Mouse (Mus musculus): ENCODE measurements around the gene Sox1.

The Sox1 gene

DNA sequence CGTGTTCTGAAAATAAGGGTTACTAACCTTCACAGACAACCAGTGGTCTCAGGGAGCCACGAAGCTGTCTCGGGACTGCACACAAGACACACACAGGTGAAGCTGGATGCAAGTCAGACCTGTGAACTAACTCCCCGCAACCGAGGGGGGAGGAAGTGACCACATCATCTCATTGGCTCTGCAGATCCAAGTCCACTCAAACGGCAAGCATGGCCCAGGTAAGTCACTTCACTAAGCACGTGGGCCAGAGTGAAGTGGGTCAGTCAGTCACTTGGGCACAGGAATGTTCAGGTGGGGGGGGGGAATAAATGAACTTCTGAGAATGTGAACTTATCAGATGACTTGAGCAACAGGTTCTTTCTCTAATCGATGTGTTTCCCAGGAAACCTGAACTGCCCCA, 30.8 kb downstream of the Sox1 start:
- DNase-seq (ENCODE audit: low spot score), result no peak

DNA sequence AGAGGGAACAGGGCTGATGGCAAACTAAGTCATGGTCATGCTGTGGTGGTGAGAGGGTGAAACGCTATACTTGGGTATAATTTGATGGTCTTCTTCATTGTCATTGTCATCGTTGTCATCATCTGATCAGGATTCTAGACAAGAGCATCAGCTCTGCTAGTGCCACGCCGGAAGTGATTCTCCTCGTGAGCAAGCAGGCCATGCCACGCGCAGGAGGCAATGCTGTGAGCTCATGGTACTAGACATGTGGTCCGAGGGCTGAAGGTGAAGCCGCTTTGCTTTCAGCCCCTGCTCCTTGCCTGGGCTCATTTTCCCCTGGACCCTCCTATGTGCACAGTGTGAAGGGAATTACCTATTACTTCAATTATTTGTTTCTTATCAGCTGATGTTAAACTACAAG, 32.3 kb downstream of the Sox1 start:
- DNase-seq (ENCODE audit: low spot score), result no peak

DNA sequence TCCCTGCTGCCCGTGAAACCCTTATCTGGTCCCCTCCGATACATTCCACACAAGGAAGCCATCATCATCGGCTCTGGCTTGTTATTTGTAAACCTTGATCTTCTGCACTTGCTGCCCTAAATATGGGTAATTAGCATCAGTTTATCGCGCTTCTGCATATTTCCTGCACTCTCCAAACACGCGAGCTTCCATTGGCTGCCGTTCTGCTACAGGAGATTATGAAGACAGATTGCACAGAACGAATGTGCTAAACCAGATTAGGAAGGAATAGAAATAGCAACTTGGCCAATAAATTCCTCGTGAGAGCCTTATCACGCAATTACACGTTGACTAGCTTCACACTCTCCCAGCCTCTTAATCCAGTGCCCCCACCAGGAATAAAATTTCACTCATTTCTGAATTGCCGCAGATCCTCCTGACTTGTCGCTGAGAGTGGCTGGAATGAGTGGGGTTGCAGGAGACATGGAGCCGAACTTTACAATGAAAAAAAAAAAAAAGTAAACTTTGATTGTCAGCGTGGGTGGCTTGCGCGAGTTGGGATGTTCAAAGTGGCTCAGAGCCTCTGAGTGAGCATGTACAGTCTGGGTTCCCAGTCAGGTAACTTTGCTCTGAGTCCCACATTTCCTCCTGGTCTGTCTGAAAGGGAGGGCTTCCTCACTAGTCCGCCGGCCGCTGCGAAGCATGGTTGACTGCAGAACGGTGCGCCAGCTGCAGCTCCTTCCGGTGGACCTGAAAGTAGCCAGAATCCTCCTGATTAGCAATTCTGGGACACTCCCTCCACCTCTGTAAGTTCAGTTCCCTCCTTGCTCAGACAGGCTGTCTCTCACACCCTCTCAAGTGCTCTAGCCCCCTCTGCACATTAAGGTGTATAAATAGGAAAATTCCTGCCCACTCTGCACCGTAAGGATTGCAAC, 33.0 kb downstream of the Sox1 start:
- no peak for DNase-seq (ENCODE audit: low spot score)

- DNase-seq (ENCODE audit: low spot score), result no peak
These were observed 33.8 kb downstream of the Sox1 start for GRCm38 (mm10) chr8:12428931-12429330.

- no peak for DNase-seq (ENCODE audit: low spot score)
These were observed 34.6 kb downstream of the Sox1 start for GRCm38 (mm10) chr8:12429601-12430172.

GRCm38 (mm10) chr8:12430173-12430899, 35.2 kb downstream of the Sox1 start:
- DNase-seq (ENCODE audit: low spot score), result no peak

GRCm38 (mm10) chr8:12430900-12431737, 36.0 kb downstream of the Sox1 start:
- no peak for DNase-seq (ENCODE audit: low spot score)

DNA sequence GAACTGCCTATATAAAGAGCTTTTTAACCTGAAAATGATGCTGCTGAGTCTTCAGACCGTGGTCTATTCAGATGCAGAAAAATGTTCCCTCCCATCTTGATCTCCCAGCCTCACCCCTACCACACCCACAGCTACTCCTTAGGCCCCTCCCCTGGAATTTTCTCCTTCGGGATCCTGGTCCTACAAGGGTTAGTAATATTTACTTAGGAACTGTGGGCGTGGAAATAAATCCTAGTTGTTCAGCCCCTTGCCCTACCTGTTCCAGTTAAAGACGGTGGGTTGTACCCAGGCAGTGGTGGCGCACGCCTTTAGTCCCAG, 36.6 kb downstream of the Sox1 start:
- no peak for DNase-seq (ENCODE audit: low spot score)

GRCm38 (mm10) chr8:12432546-12432945, 37.5 kb downstream of the Sox1 start:
- no peak for DNase-seq (ENCODE audit: low spot score)

DNA sequence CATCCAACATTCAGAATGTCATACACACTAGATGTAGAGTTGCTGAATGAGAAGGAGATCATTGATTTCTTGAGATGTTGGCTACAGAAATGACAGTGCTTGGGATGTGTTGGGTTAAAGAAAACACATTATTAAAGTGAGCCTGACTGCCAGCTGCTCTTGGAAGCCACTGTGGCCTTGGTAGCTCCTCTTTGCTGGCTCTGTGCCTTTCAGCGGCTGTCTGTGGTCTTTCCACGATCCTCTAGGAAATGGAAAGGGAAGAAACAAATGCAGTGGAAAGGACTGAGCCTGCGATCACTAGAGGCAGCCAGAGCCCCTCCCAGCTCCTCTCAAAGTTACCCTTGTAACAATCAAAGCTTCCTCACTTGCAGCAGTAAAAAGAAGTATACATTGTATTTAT, 39.7 kb downstream of the Sox1 start:
- DNase-seq (ENCODE audit: low spot score), result no peak

- no peak for DNase-seq (ENCODE audit: low spot score)
These were observed 42.9 kb downstream of the Sox1 start for GRCm38 (mm10) chr8:12438021-12438420.

- DNase-seq (ENCODE audit: low spot score), result no peak
These were observed 43.9 kb downstream of the Sox1 start for GRCm38 (mm10) chr8:12439044-12439443.

- no peak for DNase-seq (ENCODE audit: low spot score)
These were observed 44.8 kb downstream of the Sox1 start for GRCm38 (mm10) chr8:12439846-12440245.

DNA sequence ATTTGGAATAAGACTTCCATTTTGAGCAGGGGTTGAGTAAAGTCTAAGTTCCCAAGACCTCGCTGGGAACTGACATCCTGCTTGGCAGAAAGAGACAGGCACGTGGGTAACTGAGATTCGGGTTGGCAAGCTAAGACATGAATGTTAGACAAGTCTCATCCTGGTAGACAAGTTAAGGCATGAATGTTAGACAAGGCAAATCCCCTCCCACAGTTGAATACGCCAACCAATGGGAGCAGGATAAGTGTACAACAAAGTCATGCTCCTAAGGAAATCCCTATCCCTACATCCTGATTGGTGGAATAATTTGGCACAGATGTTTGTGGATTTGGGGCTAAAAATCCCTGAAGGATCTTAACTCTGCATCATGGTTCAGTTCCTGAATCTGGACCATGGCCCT, 45.9 kb downstream of the Sox1 start:
- DNase-seq (ENCODE audit: low spot score), result no peak

- no peak for DNase-seq (ENCODE audit: low spot score)
These were observed 50.2 kb downstream of the Sox1 start for GRCm38 (mm10) chr8:12445258-12445657.

- DNase-seq (ENCODE audit: low spot score), result no peak
These were observed 51.0 kb downstream of the Sox1 start for GRCm38 (mm10) chr8:12445926-12446680.

Data from urinary bladder, postnatal 10 days (tissue).